Mouse (Mus musculus): Measurements from ENCODE around the gene Olfr49.

DNA sequence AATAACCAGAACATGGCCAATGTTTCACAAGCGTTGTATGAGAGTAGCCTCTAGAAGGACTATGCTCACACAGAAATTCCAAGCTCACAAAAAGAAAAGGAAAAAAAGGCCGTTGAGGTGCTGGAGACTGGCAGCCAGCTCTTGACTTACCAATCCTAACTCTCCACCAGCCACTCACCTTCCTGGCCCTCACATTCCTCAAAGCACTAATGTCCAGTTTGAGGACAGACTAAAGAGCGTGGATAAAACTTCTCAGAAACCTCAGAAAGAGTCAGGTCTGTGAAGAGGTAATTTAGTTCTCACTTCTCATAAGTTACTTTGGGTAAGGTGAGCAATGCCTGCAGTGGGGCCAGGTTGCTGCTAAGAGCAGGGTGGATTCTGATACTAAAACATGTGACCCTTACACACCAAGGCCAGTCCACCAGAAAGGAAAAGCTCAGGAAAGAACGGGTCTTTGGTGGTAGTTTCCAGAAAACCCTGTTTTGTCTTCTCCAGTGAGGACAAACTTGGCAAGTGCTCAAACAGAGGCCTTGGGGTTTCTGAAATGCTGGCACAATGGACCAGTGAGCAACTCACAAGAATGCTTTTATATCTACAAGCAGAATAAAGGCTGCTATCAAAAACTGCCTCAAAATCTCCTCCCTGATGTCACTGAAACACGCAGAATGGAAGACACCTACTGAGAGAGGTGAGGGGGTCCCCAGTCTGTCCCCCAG, 48.8 kb downstream of the Olfr49 start:
- TF ChIP-seq CTCF (IDR thresholded peaks at IDR 0.05; ENCODE audit: borderline replicate concordance, control insufficient read depth, extremely low read depth, insufficient read depth, low read length, poor library complexity): no peak
- no peak for TF ChIP-seq POLR2A (IDR thresholded peaks at IDR 0.05; ENCODE audit: control insufficient read depth, extremely low read depth, insufficient read depth, low read length, poor library complexity)

All from thymus, adult 2 months (tissue).